Mouse (Mus musculus): ENCODE data around the gene Chil4. TPM values are rescaled to one million over a fixed set of nuclear protein-coding genes. Genes with fewer than 3 reads are reported as not detected.

Chil4 gene
- total RNA-seq, 2 experiments from 2014 or later: not detected

GRCm38 (mm10) chr3:106171135-106171731 is 48.1 kb downstream of the Chil4 start:
- no peak for ATAC-seq (replicated peaks; ENCODE audit: low FRiP score, poor library complexity, severe bottlenecking)

GRCm38 (mm10) chr3:106170522-106171053 is 48.7 kb downstream of the Chil4 start:
- ATAC-seq (replicated peaks; ENCODE audit: low FRiP score, poor library complexity, severe bottlenecking): no peak

GRCm38 (mm10) chr3:106167464-106167863 is 51.8 kb downstream of the Chil4 start, which contains the start of gene Chil3:
Gene Chil3, minus strand, starts transcription at chr3:106167564.
- no peak for ATAC-seq (replicated peaks; ENCODE audit: low FRiP score, poor library complexity, severe bottlenecking)

GRCm38 (mm10) chr3:106154413-106154812 is 64.9 kb downstream of the Chil4 start:
- ATAC-seq (replicated peaks; ENCODE audit: low FRiP score, poor library complexity, severe bottlenecking): no peak

Other genes starting within 250 kb of the Chil4 start
- 4.4 and 21.9 TPM in 2 replicates for gene Ovgp1, start 245.8 kb downstream of the Chil4 start, total RNA-seq (2015; ENCODE audit: low replicate concordance)
- 31.0 and 38.5 TPM in 2 replicates for gene Ovgp1, start 245.8 kb downstream of the Chil4 start, total RNA-seq (2017; ENCODE audit: low replicate concordance)
- gene Pifo, start 204.9 kb downstream of the Chil4 start, total RNA-seq (2015; ENCODE audit: low replicate concordance): not detected in 2 replicates
- not detected in 2 replicates for gene Pifo, start 204.9 kb downstream of the Chil4 start, total RNA-seq (2017; ENCODE audit: low replicate concordance)
- gene Chil5, start 186.7 kb downstream of the Chil4 start, total RNA-seq (2015; ENCODE audit: low replicate concordance): 4.6 TPM in 1 of 2 replicates, not detected in the other
- gene Chil5, start 186.7 kb downstream of the Chil4 start, total RNA-seq (2017; ENCODE audit: low replicate concordance): 1.5 and 1.7 TPM in 2 replicates
- gene Chia1, start 106.3 kb downstream of the Chil4 start, total RNA-seq (2015; ENCODE audit: low replicate concordance): 3.7 TPM in 1 of 2 replicates, not detected in the other
- gene Chia1, start 106.3 kb downstream of the Chil4 start, total RNA-seq (2017; ENCODE audit: low replicate concordance): not detected in 2 replicates
- gene Chil3, start 51.9 kb downstream of the Chil4 start, total RNA-seq (2015; ENCODE audit: low replicate concordance): 980 and 1,041 TPM in 2 replicates
- 603 and 680 TPM in 2 replicates for gene Chil3, start 51.9 kb downstream of the Chil4 start, total RNA-seq (2017; ENCODE audit: low replicate concordance)
- not detected in 2 replicates for gene Chil6, start 186.7 kb upstream of the Chil4 start, total RNA-seq (2015; ENCODE audit: low replicate concordance)
- not detected in 2 replicates for gene Chil6, start 186.7 kb upstream of the Chil4 start, total RNA-seq (2017; ENCODE audit: low replicate concordance)